In the genomic region with DNA sequence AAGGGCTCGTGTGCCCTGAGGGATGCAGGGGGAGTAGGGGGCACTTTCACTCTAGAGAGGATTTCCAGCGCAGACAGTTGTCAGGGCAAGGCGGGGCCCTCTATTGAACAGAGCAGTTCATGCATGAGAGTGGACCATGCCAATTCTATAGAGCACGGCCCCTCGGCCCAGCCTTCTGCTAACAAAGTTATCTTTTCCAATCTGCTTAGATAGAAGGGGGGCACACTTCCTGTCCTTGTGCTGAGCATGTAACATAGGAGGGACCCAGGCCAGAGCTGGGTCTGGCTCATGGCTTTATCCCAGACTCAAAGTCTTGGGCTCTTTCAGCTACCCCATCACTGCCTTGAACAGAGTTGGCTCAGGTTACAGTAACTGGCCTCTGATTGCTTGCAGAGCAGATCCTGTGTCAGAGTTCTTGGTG, we compare ENCODE assay signal across 13 mouse cellular contexts. TPM values are rescaled to one million over a fixed set of nuclear protein-coding genes. Genes with fewer than 3 reads are reported as not detected.
DNase-seq lines count a peak whose midpoint lies in the region; ATAC-seq lines count a peak whose summit lies in the region.
"Had no signal": no experiment of that assay in that cellular context is flagged by ENCODE, and none has a peak within 500 bp of the region (broad histone marks: within the 10 kb centered on the region; RNA-seq: fewer than 3 reads in every experiment).

No protein-coding gene starts in this region.

- H3K27ac ChIP-seq in kidney, embryonic 14.5 days (ENCODE audit: low read depth, low read length): no peak overlapping the region
- H3K27ac ChIP-seq in embryonic facial prominence, embryonic 12.5 days: no peak overlapping the region
- H3K27ac ChIP-seq in hindbrain, embryonic 10.5 days: peak overlapping the region; percentile 13; the same call in 1 of the 2 replicates
- no peak overlapping the region for H3K27ac ChIP-seq in neural tube, embryonic 13.5 days (replicated peaks)

- H3K36me3 ChIP-seq in kidney, embryonic 14.5 days (ENCODE audit: control insufficient read depth, insufficient read depth, low read length): no peaks in the 10 kb centered on the region
- H3K36me3 ChIP-seq in embryonic facial prominence, embryonic 12.5 days: no peaks in the 10 kb centered on the region
- no peaks in the 10 kb centered on the region for H3K36me3 ChIP-seq in hindbrain, embryonic 10.5 days
- no peaks in the 10 kb centered on the region for H3K36me3 ChIP-seq in neural tube, embryonic 13.5 days

- WGBS in kidney, embryonic 14.5 days: 24% methylated on average over 5 of the region's 5 CpGs
- WGBS in embryonic facial prominence, embryonic 12.5 days: 37% methylated on average over 5 of the region's 5 CpGs
- WGBS in hindbrain, embryonic 10.5 days: 24% methylated on average over 5 of the region's 5 CpGs
- WGBS in neural tube, embryonic 13.5 days: 29% methylated on average over 5 of the region's 5 CpGs

- no peak overlapping the region for H3K9ac ChIP-seq in kidney, embryonic 14.5 days (ENCODE audit: low read depth, low read length)
- no peak overlapping the region for H3K9ac ChIP-seq in embryonic facial prominence, embryonic 12.5 days
- H3K9ac ChIP-seq in neural tube, embryonic 13.5 days: no peak overlapping the region

- ATAC-seq in kidney, embryonic 14.5 days (ENCODE audit: low FRiP score, low TSS enrichment): peak; percentile 66; the same call in 1 of the 2 replicates
- ATAC-seq in embryonic facial prominence, embryonic 12.5 days (ENCODE audit: insufficient number of reproducible peaks, insufficient read depth, low FRiP score, low TSS enrichment): 0 out of 2 replicates have a peak, but pooled peaks have one; percentile 18
- peak; percentile 72; the same call in 1 of the 2 replicates for ATAC-seq in neural tube, embryonic 13.5 days (ENCODE audit: low read depth)

- no peak for DNase-seq in kidney, postnatal 4 days
- DNase-seq in hindbrain, embryonic 10.5 days (ENCODE audit: low spot score): peak; percentile 56
- no peak for DNase-seq in layer of hippocampus, postnatal 36 days
- DNase-seq in right cerebral cortex, postnatal 14 days: no peak
- DNase-seq: kidney, postnatal 10 days; lung, postnatal 14 days; spleen, adult 18-20 months had no signal

- no peak overlapping the region for H3K4me2 ChIP-seq in kidney, embryonic 14.5 days (replicated peaks; ENCODE audit: low read depth, low read length)
- H3K4me2 ChIP-seq in embryonic facial prominence, embryonic 12.5 days (replicated peaks): 0 out of 2 replicates have a peak overlapping the region, but pooled peaks have one; percentile 7
- H3K4me2 ChIP-seq in neural tube, embryonic 13.5 days: no peak overlapping the region

- no peaks in the 10 kb centered on the region for H3K9me3 ChIP-seq in kidney, embryonic 14.5 days (ENCODE audit: control insufficient read depth, low read length)
- H3K9me3 ChIP-seq in embryonic facial prominence, embryonic 12.5 days: no peaks in the 10 kb centered on the region
- no peaks in the 10 kb centered on the region for H3K9me3 ChIP-seq in hindbrain, embryonic 10.5 days
- H3K9me3 ChIP-seq in neural tube, embryonic 13.5 days: no peaks in the 10 kb centered on the region

- H3K4me1 ChIP-seq in kidney, embryonic 14.5 days (ENCODE audit: control insufficient read depth, insufficient read depth, low read length): peaks cover 9% of the 10 kb centered on the region
- peaks cover 10% of the 10 kb centered on the region for H3K4me1 ChIP-seq in embryonic facial prominence, embryonic 12.5 days
- peaks cover 27% of the 10 kb centered on the region for H3K4me1 ChIP-seq in hindbrain, embryonic 10.5 days (replicated peaks)
- H3K4me1 ChIP-seq in neural tube, embryonic 13.5 days (replicated peaks): peaks cover 18% of the 10 kb centered on the region

- H3K27me3 ChIP-seq in kidney, embryonic 14.5 days (ENCODE audit: control insufficient read depth, insufficient read depth, low read length): no peaks in the 10 kb centered on the region
- H3K27me3 ChIP-seq in embryonic facial prominence, embryonic 12.5 days: no peaks in the 10 kb centered on the region; the same call in 1 of the 2 replicates
- peaks cover 63% of the 10 kb centered on the region for H3K27me3 ChIP-seq in hindbrain, embryonic 10.5 days (ENCODE audit: insufficient read depth, poor library complexity, severe bottlenecking)
- H3K27me3 ChIP-seq in neural tube, embryonic 13.5 days: peaks cover 11% of the 10 kb centered on the region; the same call in 1 of the 2 replicates

- H3K4me3 ChIP-seq in kidney, embryonic 14.5 days (ENCODE audit: low read length): no peak overlapping the region
- H3K4me3 ChIP-seq in embryonic facial prominence, embryonic 12.5 days: no peak overlapping the region
- no peak overlapping the region for H3K4me3 ChIP-seq in hindbrain, embryonic 10.5 days
- H3K4me3 ChIP-seq in neural tube, embryonic 13.5 days: no peak overlapping the region

RNA-seq across cellular contexts. Expression of a gene that starts 5.5 kb away (rescaled TPM):
- 0.16 and 0.20 TPM in 2 replicates for polyA plus RNA-seq in kidney, embryonic 14.5 days (2014; fragmentation: Nextera tagmentation; extraction: Ambion mirVana)
- 0.65 and 2.4 TPM in 2 replicates for polyA plus RNA-seq in embryonic facial prominence, embryonic 12.5 days (2016; fragmentation: Nextera tagmentation; extraction: Ambion mirVana)
- not detected in 2 replicates for polyA plus RNA-seq in hindbrain, embryonic 10.5 days (2016; fragmentation: Nextera tagmentation; extraction: Ambion mirVana)
- polyA plus RNA-seq in neural tube, embryonic 13.5 days (2015; fragmentation: Nextera tagmentation; extraction: Ambion mirVana): 0.03 TPM in 1 of 2 replicates, not detected in the other
- not detected for total RNA-seq in layer of hippocampus, postnatal 36 days (2021)
- total RNA-seq: neutrophil, adult 5-6 weeks had no signal
- polyA plus RNA-seq: gonadal fat pad, adult 2 months; limb, embryonic 14.5 days had no signal

RNA-seq across cellular contexts. Expression of a gene that starts 26.1 kb away (rescaled TPM):
- 47.3 and 50.9 TPM in 2 replicates for polyA plus RNA-seq in kidney, embryonic 14.5 days (2014; fragmentation: Nextera tagmentation; extraction: Ambion mirVana)
- polyA plus RNA-seq in embryonic facial prominence, embryonic 12.5 days (2016; fragmentation: Nextera tagmentation; extraction: Ambion mirVana): 40.8 and 43.1 TPM in 2 replicates
- 31.6 and 38.0 TPM in 2 replicates for polyA plus RNA-seq in hindbrain, embryonic 10.5 days (2016; fragmentation: Nextera tagmentation; extraction: Ambion mirVana)
- 33.7 and 39.5 TPM in 2 replicates for polyA plus RNA-seq in neural tube, embryonic 13.5 days (2015; fragmentation: Nextera tagmentation; extraction: Ambion mirVana)
- 10 to 100 TPM; 41.5 to 42.6 TPM for total RNA-seq in layer of hippocampus, postnatal 36 days (2021)

RNA-seq across cellular contexts. Expression of a gene that starts 26.8 kb away (rescaled TPM):
- 5.6 TPM in 2 replicates for polyA plus RNA-seq in kidney, embryonic 14.5 days (2014; fragmentation: Nextera tagmentation; extraction: Ambion mirVana)
- 14.3 and 20.6 TPM in 2 replicates for polyA plus RNA-seq in embryonic facial prominence, embryonic 12.5 days (2016; fragmentation: Nextera tagmentation; extraction: Ambion mirVana)
- polyA plus RNA-seq in hindbrain, embryonic 10.5 days (2016; fragmentation: Nextera tagmentation; extraction: Ambion mirVana): 5.9 and 8.1 TPM in 2 replicates
- 5.7 and 6.5 TPM in 2 replicates for polyA plus RNA-seq in neural tube, embryonic 13.5 days (2015; fragmentation: Nextera tagmentation; extraction: Ambion mirVana)
- under 1 TPM; 0.71 to 0.75 TPM for total RNA-seq in layer of hippocampus, postnatal 36 days (2021)
- total RNA-seq: neutrophil, adult 5-6 weeks had no signal

Comparison
In these comparisons a context has a peak if more than half of its experiments do, and no peak if none do; other contexts are left out.
1. ATAC-seq: peak in every context shown above with its lines; median percentile 72 in neural tube, embryonic 13.5 days; 66 in kidney, embryonic 14.5 days; 18 in embryonic facial prominence, embryonic 12.5 days.